Mouse (Mus musculus): ENCODE measurements at regions not wholly inside any gene's neighbourhood (a gene's known extent, or its start where the extent isn't known, plus 50 kb on each side); places are given as distances from the start of the nearest gene placed in this dataset.

GRCm38 (mm10) chr9:49961965-49962364, 163.2 kb upstream of the Ncam1 start:
- H3K36me3 ChIP-seq (ENCODE audit: control insufficient read depth, insufficient read depth, low read length) = no peaks in the 10 kb centered on the region
- H3K9ac ChIP-seq (replicated peaks; ENCODE audit: low read length) = no peak overlapping the region
- no peaks in the 10 kb centered on the region for H3K27me3 ChIP-seq (ENCODE audit: control insufficient read depth, insufficient read depth, low read length)
- peak; percentile 70 for DNase-seq
- WGBS = 23% methylated on average over 3 of the region's 3 CpGs
- no peak overlapping the region for H3K4me2 ChIP-seq (ENCODE audit: low read length)
- ATAC-seq (ENCODE audit: low FRiP score, low TSS enrichment) = no peak
- H3K27ac ChIP-seq (replicated peaks; ENCODE audit: low read depth, low read length) = no peak overlapping the region
- no peaks in the 10 kb centered on the region for H3K9me3 ChIP-seq (ENCODE audit: control insufficient read depth, low read length)
- no peak overlapping the region for H3K4me3 ChIP-seq (replicated peaks; ENCODE audit: low read depth, low read length)
- H3K4me1 ChIP-seq (ENCODE audit: control insufficient read depth, insufficient read depth, low read length) = peaks cover 20% of the 10 kb centered on the region

- no peak overlapping the region for H3K4me2 ChIP-seq (ENCODE audit: low read length)
Observed at GRCm38 (mm10) chr9:49961329-49961728, 162.6 kb upstream of the Ncam1 start.

GRCm38 (mm10) chr9:49959987-49960386, 161.3 kb upstream of the Ncam1 start:
- peak; percentile 58 for DNase-seq
- 50% methylated on average over 10 of the region's 10 CpGs for WGBS
- H3K4me1 ChIP-seq (ENCODE audit: control insufficient read depth, insufficient read depth, low read length) = peaks cover 20% of the 10 kb centered on the region
- H3K27ac ChIP-seq (replicated peaks; ENCODE audit: low read depth, low read length) = peak overlapping the region; percentile 22; the same call in 1 of the 2 replicates
- H3K4me3 ChIP-seq (replicated peaks; ENCODE audit: low read depth, low read length) = no peak overlapping the region
- no peak overlapping the region for H3K9ac ChIP-seq (replicated peaks; ENCODE audit: low read length)
- H3K4me2 ChIP-seq (ENCODE audit: low read length) = no peak overlapping the region
- H3K9me3 ChIP-seq (ENCODE audit: control insufficient read depth, low read length) = no peaks in the 10 kb centered on the region
- H3K36me3 ChIP-seq (ENCODE audit: control insufficient read depth, insufficient read depth, low read length) = no peaks in the 10 kb centered on the region
- H3K27me3 ChIP-seq (ENCODE audit: control insufficient read depth, insufficient read depth, low read length) = no peaks in the 10 kb centered on the region
- no peak for ATAC-seq (ENCODE audit: low FRiP score, low TSS enrichment)

More at GRCm38 (mm10) chr9:49961329-49961728, 162.6 kb upstream of the Ncam1 start:
- H3K9me3 ChIP-seq (ENCODE audit: control insufficient read depth, low read length) = no peaks in the 10 kb centered on the region
- H3K9ac ChIP-seq (replicated peaks; ENCODE audit: low read length) = no peak overlapping the region
- peaks cover 20% of the 10 kb centered on the region for H3K4me1 ChIP-seq (ENCODE audit: control insufficient read depth, insufficient read depth, low read length)
- no peak for DNase-seq
- no peak overlapping the region for H3K27ac ChIP-seq (replicated peaks; ENCODE audit: low read depth, low read length)
- H3K4me3 ChIP-seq (replicated peaks; ENCODE audit: low read depth, low read length) = no peak overlapping the region
- H3K27me3 ChIP-seq (ENCODE audit: control insufficient read depth, insufficient read depth, low read length) = no peaks in the 10 kb centered on the region
- ATAC-seq (ENCODE audit: low FRiP score, low TSS enrichment) = no peak
- H3K36me3 ChIP-seq (ENCODE audit: control insufficient read depth, insufficient read depth, low read length) = no peaks in the 10 kb centered on the region
- WGBS = 69% methylated on average over 5 of the region's 5 CpGs

- H3K9me3 ChIP-seq (ENCODE audit: control insufficient read depth, low read length) = no peaks in the 10 kb centered on the region
- no peaks in the 10 kb centered on the region for H3K27me3 ChIP-seq (ENCODE audit: control insufficient read depth, insufficient read depth, low read length)
- H3K27ac ChIP-seq (replicated peaks; ENCODE audit: low read depth, low read length) = no peak overlapping the region
- no peak overlapping the region for H3K9ac ChIP-seq (replicated peaks; ENCODE audit: low read length)
- DNase-seq (no peak), ATAC-seq (ENCODE audit: low FRiP score, low TSS enrichment) (no peak)
- no peak overlapping the region for H3K4me3 ChIP-seq (replicated peaks; ENCODE audit: low read depth, low read length)
- H3K4me2 ChIP-seq (ENCODE audit: low read length) = no peak overlapping the region
- H3K36me3 ChIP-seq (ENCODE audit: control insufficient read depth, insufficient read depth, low read length) = no peaks in the 10 kb centered on the region
- 71% methylated on average over 3 of the region's 3 CpGs for WGBS
- peaks cover 20% of the 10 kb centered on the region for H3K4me1 ChIP-seq (ENCODE audit: control insufficient read depth, insufficient read depth, low read length)
Observed at GRCm38 (mm10) chr9:49958890-49959289, 160.2 kb upstream of the Ncam1 start.

GRCm38 (mm10) chr9:49954601-49955000, 155.9 kb upstream of the Ncam1 start:
- Histone ChIP-seq H3K4me3 (replicated peaks; ENCODE audit: low read depth, low read length) (no peak overlapping the region), H3K27me3 (ENCODE audit: control insufficient read depth, insufficient read depth, low read length) (no peaks in the 10 kb centered on the region), H3K4me2 (ENCODE audit: low read length) (no peak overlapping the region), H3K36me3 (ENCODE audit: control insufficient read depth, insufficient read depth, low read length) (no peaks in the 10 kb centered on the region), H3K9ac (replicated peaks; ENCODE audit: low read length) (no peak overlapping the region), H3K27ac (replicated peaks; ENCODE audit: low read depth, low read length) (no peak overlapping the region), H3K4me1 (ENCODE audit: control insufficient read depth, insufficient read depth, low read length) (0 out of 2 replicates have a peak, but pooled peaks cover 4% of the 10 kb centered on the region), H3K9me3 (ENCODE audit: control insufficient read depth, low read length) (no peaks in the 10 kb centered on the region)
- no peak for ATAC-seq (ENCODE audit: low FRiP score, low TSS enrichment)
- WGBS = 37% methylated on average over 3 of the region's 3 CpGs
- DNase-seq = no peak

GRCm38 (mm10) chr9:49950321-49950720, 151.6 kb upstream of the Ncam1 start:
- WGBS = 73% methylated on average over 5 of the region's 5 CpGs
- no peak for ATAC-seq (ENCODE audit: low FRiP score, low TSS enrichment)
- Histone ChIP-seq H3K9me3 (ENCODE audit: control insufficient read depth, low read length) (no peaks in the 10 kb centered on the region), H3K4me2 (ENCODE audit: low read length) (no peak overlapping the region), H3K27ac (replicated peaks; ENCODE audit: low read depth, low read length) (no peak overlapping the region), H3K9ac (replicated peaks; ENCODE audit: low read length) (no peak overlapping the region), H3K4me3 (replicated peaks; ENCODE audit: low read depth, low read length) (no peak overlapping the region), H3K4me1 (ENCODE audit: control insufficient read depth, insufficient read depth, low read length) (no peaks in the 10 kb centered on the region), H3K36me3 (ENCODE audit: control insufficient read depth, insufficient read depth, low read length) (no peaks in the 10 kb centered on the region), H3K27me3 (ENCODE audit: control insufficient read depth, insufficient read depth, low read length) (no peaks in the 10 kb centered on the region)
- no peak for DNase-seq

- no peaks in the 10 kb centered on the region for H3K27me3 ChIP-seq (ENCODE audit: control insufficient read depth, insufficient read depth, low read length)
- no peak overlapping the region for H3K4me2 ChIP-seq (ENCODE audit: low read length)
- ATAC-seq (ENCODE audit: low FRiP score, low TSS enrichment) = no peak
- no peak overlapping the region for H3K4me3 ChIP-seq (replicated peaks; ENCODE audit: low read depth, low read length)
- WGBS = 93% methylated on average over 4 of the region's 4 CpGs
- no peaks in the 10 kb centered on the region for H3K4me1 ChIP-seq (ENCODE audit: control insufficient read depth, insufficient read depth, low read length)
- no peak overlapping the region for H3K27ac ChIP-seq (replicated peaks; ENCODE audit: low read depth, low read length)
- no peaks in the 10 kb centered on the region for H3K36me3 ChIP-seq (ENCODE audit: control insufficient read depth, insufficient read depth, low read length)
- H3K9ac ChIP-seq (replicated peaks; ENCODE audit: low read length) = no peak overlapping the region
- no peak for DNase-seq
- no peaks in the 10 kb centered on the region for H3K9me3 ChIP-seq (ENCODE audit: control insufficient read depth, low read length)
Observed at GRCm38 (mm10) chr9:49948546-49948945, 149.8 kb upstream of the Ncam1 start.

- no peak overlapping the region for H3K9ac ChIP-seq (replicated peaks; ENCODE audit: low read length)
- H3K4me3 ChIP-seq (replicated peaks; ENCODE audit: low read depth, low read length) = no peak overlapping the region
- H3K9me3 ChIP-seq (ENCODE audit: control insufficient read depth, low read length) = no peaks in the 10 kb centered on the region
- H3K27me3 ChIP-seq (ENCODE audit: control insufficient read depth, insufficient read depth, low read length) = no peaks in the 10 kb centered on the region
- no peak for ATAC-seq (ENCODE audit: low FRiP score, low TSS enrichment)
- WGBS = 81% methylated on average over 2 of the region's 2 CpGs
- H3K27ac ChIP-seq (replicated peaks; ENCODE audit: low read depth, low read length) = no peak overlapping the region
- H3K4me1 ChIP-seq (ENCODE audit: control insufficient read depth, insufficient read depth, low read length) = no peaks in the 10 kb centered on the region
- no peaks in the 10 kb centered on the region for H3K36me3 ChIP-seq (ENCODE audit: control insufficient read depth, insufficient read depth, low read length)
- no peak for DNase-seq
- no peak overlapping the region for H3K4me2 ChIP-seq (ENCODE audit: low read length)
Observed at GRCm38 (mm10) chr9:49946857-49947256, 148.1 kb upstream of the Ncam1 start.

GRCm38 (mm10) chr9:49935555-49936376, 137.0 kb upstream of the Ncam1 start:
- peak; percentile 70 for ATAC-seq (ENCODE audit: low FRiP score, low TSS enrichment)
- Histone ChIP-seq H3K27ac (replicated peaks; ENCODE audit: low read depth, low read length) (peak overlapping the region; percentile 65), H3K36me3 (ENCODE audit: control insufficient read depth, insufficient read depth, low read length) (no peaks in the 10 kb centered on the region), H3K9ac (replicated peaks; ENCODE audit: low read length) (no peak overlapping the region), H3K27me3 (ENCODE audit: control insufficient read depth, insufficient read depth, low read length) (no peaks in the 10 kb centered on the region), H3K4me3 (replicated peaks; ENCODE audit: low read depth, low read length) (no peak overlapping the region), H3K4me2 (ENCODE audit: low read length) (peak overlapping the region; percentile 13; the same call in 1 of the 2 replicates), H3K9me3 (ENCODE audit: control insufficient read depth, low read length) (no peaks in the 10 kb centered on the region), H3K4me1 (ENCODE audit: control insufficient read depth, insufficient read depth, low read length) (peaks cover 16% of the 10 kb centered on the region)
- 4% methylated on average over 9 of the region's 9 CpGs for WGBS
- DNase-seq = peak; percentile 80
